ENCODE assay signal across 8 mouse cellular contexts in genomic region chr7:101466581-101467081, GRCm38 (mm10). TPM values are rescaled to one million over a fixed set of nuclear protein-coding genes. Genes with fewer than 3 reads are reported as not detected.
A peak's percentile ranks its signal among the peaks of the same experiment; 100 is the strongest.
DNase-seq lines count a peak whose midpoint lies in the region; ATAC-seq and TF ChIP-seq lines count a peak whose summit lies in the region.

No protein-coding gene starts in this region.

- no peak for ATAC-seq in limb, embryonic 14.5 days (ENCODE audit: low FRiP score, low read depth)
- peak; percentile 85 for ATAC-seq in inflammation-experienced regulatory T-cells, adult 6 months
- ATAC-seq in monocyte, adult 5-6 weeks (replicated peaks; ENCODE audit: insufficient number of reproducible peaks, low FRiP score, low TSS enrichment, poor library complexity, severe bottlenecking) = peak; percentile 64

- H3K4me3 ChIP-seq in limb, embryonic 14.5 days (replicated peaks; ENCODE audit: low read length) = no peak overlapping the region
- H3K4me3 ChIP-seq in limb, embryonic 10.5 days = no peak overlapping the region

- H3K4me1 ChIP-seq in limb, embryonic 14.5 days (ENCODE audit: control insufficient read depth, insufficient read depth, low read length) = peaks cover 3% of the 10 kb centered on the region
- H3K4me1 ChIP-seq in limb, embryonic 10.5 days = peaks cover 26% of the 10 kb centered on the region

- TF ChIP-seq POLR2A in limb, embryonic 14.5 days (IDR thresholded peaks at IDR 0.05; ENCODE audit: borderline replicate concordance, extremely low read depth, insufficient read depth, insufficient read length) = no peak

- H3K9ac ChIP-seq in limb, embryonic 14.5 days (ENCODE audit: low read depth, low read length, severe bottlenecking) = no peak overlapping the region

- no peaks in the 10 kb centered on the region for H3K27me3 ChIP-seq in limb, embryonic 14.5 days (ENCODE audit: control insufficient read depth, insufficient read depth, low read length)
- H3K27me3 ChIP-seq in limb, embryonic 10.5 days (ENCODE audit: low read depth, poor library complexity, severe bottlenecking) = 0 out of 2 replicates have a peak, but pooled peaks cover 5% of the 10 kb centered on the region

- 84% methylated on average over 6 of the region's 6 CpGs for WGBS in limb, embryonic 14.5 days
- WGBS in limb, embryonic 10.5 days = 92% methylated on average over 6 of the region's 6 CpGs

- no peaks in the 10 kb centered on the region for H3K36me3 ChIP-seq in limb, embryonic 14.5 days (ENCODE audit: control insufficient read depth, insufficient read depth, low read length)
- no peaks in the 10 kb centered on the region for H3K36me3 ChIP-seq in limb, embryonic 10.5 days

- no peaks in the 10 kb centered on the region for H3K9me3 ChIP-seq in limb, embryonic 14.5 days (ENCODE audit: control insufficient read depth, low read length)
- no peaks in the 10 kb centered on the region for H3K9me3 ChIP-seq in limb, embryonic 10.5 days (replicated peaks)

- peak; percentile 69 for DNase-seq in adrenal gland, postnatal 14 days
- DNase-seq in adrenal gland, postnatal 4 days (ENCODE audit: low spot score in 2 of 2) = no peak
- peak; percentile 44 for DNase-seq in limb, embryonic 14.5 days (ENCODE audit: low spot score)
- DNase-seq in limb, embryonic 10.5 days (ENCODE audit: low spot score) = no peak
- no peak for DNase-seq in thymus, postnatal 0 days (ENCODE audit: low spot score)
- DNase-seq in adrenal gland, adult 2 months = no peak

- H3K4me2 ChIP-seq in limb, embryonic 14.5 days (replicated peaks; ENCODE audit: low read depth, low read length, severe bottlenecking) = no peak overlapping the region

- no peak overlapping the region for H3K27ac ChIP-seq in limb, embryonic 14.5 days (replicated peaks; ENCODE audit: low read depth, low read length)
- H3K27ac ChIP-seq in limb, embryonic 10.5 days = no peak overlapping the region

RNA-seq across cellular contexts. Expression of gene Pde2a, which starts 45.1 kb away (rescaled TPM):
- 132 and 141 TPM in 2 replicates for total RNA-seq in adrenal gland, postnatal 14 days (2021)
- total RNA-seq in adrenal gland, postnatal 4 days (2021) = 100 to 1,000 TPM; 105 to 129 TPM
- 11.8 and 12.7 TPM in 2 replicates for polyA plus RNA-seq in limb, embryonic 14.5 days (2012; rRNA removed)
- 4.9 and 10.5 TPM in 2 replicates for polyA plus RNA-seq in limb, embryonic 14.5 days (2014; fragmentation: Nextera tagmentation; extraction: Ambion mirVana)
- 9.2 and 9.3 TPM in 2 replicates for polyA plus RNA-seq in limb, embryonic 10.5 days (2016; fragmentation: Nextera tagmentation; extraction: Ambion mirVana)
- polyA plus RNA-seq in inflammation-experienced regulatory T-cells, adult 6 months (2017; shearing (Covaris generic)) = 10 to 100 TPM in 2 of 3 experiments, 1 to 10 TPM in 1; 6.1 to 36.2 (median 19.9) TPM
- total RNA-seq in monocyte, adult 5-6 weeks (2017) = 13.4 to 111 TPM (median 54.4 TPM) in 3 replicates
- 5.7 and 7.9 TPM in 2 replicates for polyA plus RNA-seq in thymus, postnatal 0 days (2015; fragmentation: Nextera tagmentation; extraction: Ambion mirVana)
- total RNA-seq in adrenal gland, adult 2 months (2021) = 100 to 1,000 TPM; 161 to 223 TPM
- polyA plus RNA-seq in adrenal gland, adult 2 months (2012; rRNA removed) = 142 and 199 TPM in 2 replicates

RNA-seq across cellular contexts. Expression of gene Gm45837, which starts 55.9 kb away (rescaled TPM):
- total RNA-seq in adrenal gland, postnatal 14 days (2021) = not detected in 2 replicates
- total RNA-seq in adrenal gland, postnatal 4 days (2021) = 10 to 100 TPM in 1 of 2 experiments, 1 to 10 TPM in 1; 7.2 to 21.2 TPM
- polyA plus RNA-seq in limb, embryonic 14.5 days (2012; rRNA removed) = 0.41 and 0.93 TPM in 2 replicates
- polyA plus RNA-seq in limb, embryonic 14.5 days (2014; fragmentation: Nextera tagmentation; extraction: Ambion mirVana) = 7.5 and 8.8 TPM in 2 replicates
- polyA plus RNA-seq in limb, embryonic 10.5 days (2016; fragmentation: Nextera tagmentation; extraction: Ambion mirVana) = 0.06 TPM in 1 of 2 replicates, not detected in the other
- 10 to 100 TPM in 2 of 3 experiments, 1 to 10 TPM in 1; 6.7 to 39.0 (median 18.9) TPM for polyA plus RNA-seq in inflammation-experienced regulatory T-cells, adult 6 months (2017; shearing (Covaris generic))
- total RNA-seq in monocyte, adult 5-6 weeks (2017) = 8.9 to 28.8 TPM (median 12.5 TPM) in 3 replicates
- polyA plus RNA-seq in thymus, postnatal 0 days (2015; fragmentation: Nextera tagmentation; extraction: Ambion mirVana) = 1.1 TPM in 1 of 2 replicates, not detected in the other
- not detected for total RNA-seq in adrenal gland, adult 2 months (2021)
- 0.29 and 0.93 TPM in 2 replicates for polyA plus RNA-seq in adrenal gland, adult 2 months (2012; rRNA removed)

Comparison
In these comparisons a context has a peak if more than half of its experiments do, and no peak if none do; other contexts are left out.
1. DNase-seq: peak in adrenal gland, postnatal 14 days (single experiment) and limb, embryonic 14.5 days (single experiment); none in adrenal gland, postnatal 4 days (0 of 2), limb, embryonic 10.5 days (single experiment), thymus, postnatal 0 days (single experiment) and adrenal gland, adult 2 months (single experiment).